Mouse (Mus musculus) 3134 (cell line): Measurements from ENCODE around the gene 2210407C18Rik.

Experiments
- DNase-seq: peaks from one replicate; pipeline ENCODE4 v3.0.0-alpha.2; 2011; ENCODE audit warnings: low spot score; ENCODE audit not compliant: insufficient read length; ENCODE audit errors: extremely low read depth

Gene 2210407C18Rik

GRCm38 (mm10) chr11:58602800-58603560, 12.9 kb downstream of the 2210407C18Rik start:
- DNase-seq, result no peak

DNA sequence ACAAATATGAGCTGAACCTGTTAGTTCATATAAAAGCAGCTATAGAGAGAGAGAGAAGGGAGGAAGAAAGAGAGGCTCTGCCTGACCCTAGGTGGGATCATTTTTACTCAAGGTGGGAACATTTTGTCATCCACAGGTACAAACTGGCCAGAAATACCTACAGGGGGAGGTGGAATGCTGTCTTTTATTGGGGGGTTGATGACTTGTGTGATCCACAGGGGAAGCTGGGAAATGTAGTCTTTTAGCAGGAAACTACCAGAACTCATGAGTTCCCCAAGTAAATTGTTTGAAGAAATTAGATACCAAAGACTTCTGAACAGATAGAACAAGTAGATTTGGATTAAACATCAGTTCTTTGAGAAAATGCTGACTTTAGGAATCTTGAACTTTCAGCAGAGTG, 13.8 kb downstream of the 2210407C18Rik start:
- no peak for DNase-seq

DNA sequence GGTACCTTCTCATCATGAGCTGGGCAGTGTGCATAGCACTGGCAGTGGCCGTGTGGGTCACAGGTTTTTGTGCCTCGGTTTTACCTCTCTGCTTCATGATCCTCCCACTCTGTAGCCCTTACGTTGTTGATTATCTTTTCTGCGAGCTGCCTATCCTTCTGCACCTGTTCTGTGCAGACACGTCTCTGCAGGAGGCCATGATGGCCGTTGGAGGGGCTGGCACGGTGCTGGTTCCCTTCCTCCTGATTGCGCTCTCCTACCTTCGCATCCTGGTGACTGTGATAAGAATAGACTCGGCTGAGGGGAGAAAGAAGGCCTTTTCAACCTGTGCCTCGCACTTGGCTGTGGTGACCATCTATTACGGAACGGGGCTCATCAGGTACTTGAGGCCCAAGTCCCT, 18.0 kb downstream of the 2210407C18Rik start:
- DNase-seq, result no peak

GRCm38 (mm10) chr11:58594814-58595213, 21.1 kb downstream of the 2210407C18Rik start, which contains the start of gene Olfr324:
Olfr324 (plus strand) TSS chr11:58595114.
- no peak for DNase-seq

DNA sequence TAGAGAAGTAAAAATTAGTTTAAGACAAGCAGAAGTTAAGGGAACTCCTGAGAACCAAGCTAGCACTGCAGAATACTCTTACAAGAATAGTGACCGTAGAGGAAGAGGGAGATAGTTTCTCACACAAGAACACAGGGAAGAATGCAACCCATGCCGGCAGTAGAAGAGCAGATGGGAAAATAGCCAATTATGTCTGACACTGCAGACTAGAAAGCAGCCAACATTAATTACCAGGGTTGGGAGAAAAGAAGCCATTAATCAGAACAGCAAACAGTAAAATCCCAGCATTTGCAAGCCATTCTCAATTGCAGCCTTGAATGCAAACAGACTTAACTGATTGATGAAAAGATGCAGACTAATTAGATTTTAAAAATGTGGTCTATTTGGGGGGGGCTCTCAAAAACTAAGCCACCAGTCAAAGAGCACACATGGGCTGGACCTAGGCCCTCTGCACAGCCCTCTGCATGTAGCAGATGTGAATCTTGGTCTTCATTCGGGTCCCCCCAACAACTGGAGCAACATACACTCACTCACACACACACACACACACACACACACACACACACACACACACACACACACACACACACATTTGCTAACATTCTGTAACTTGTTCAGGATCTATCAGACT, 27.1 kb downstream of the 2210407C18Rik start:
- no peak for DNase-seq

- no peak for DNase-seq
Observed at GRCm38 (mm10) chr11:58587898-58588348, 28.0 kb downstream of the 2210407C18Rik start.

DNA sequence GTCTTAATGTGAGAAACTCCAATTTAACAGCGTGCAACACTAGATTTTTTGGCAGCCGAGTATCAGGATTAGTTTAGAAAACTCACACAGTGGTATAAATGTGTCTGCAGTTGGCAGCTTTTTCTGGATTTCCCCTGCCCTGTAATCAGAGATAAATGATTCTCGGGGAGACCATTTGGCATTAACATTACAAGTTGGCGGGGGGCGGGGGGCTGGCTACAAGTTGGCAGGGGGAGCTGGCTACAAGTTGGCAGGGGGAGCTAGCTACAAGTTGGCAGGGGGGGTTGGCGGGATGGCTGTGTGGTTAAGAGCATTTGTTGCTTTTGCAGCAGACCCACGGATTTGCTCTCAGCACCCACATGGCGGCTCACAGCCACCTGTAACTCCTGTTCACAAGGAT, 37.2 kb downstream of the 2210407C18Rik start:
- no peak for DNase-seq

- no peak for DNase-seq
Observed at GRCm38 (mm10) chr11:58577430-58577829, 38.4 kb downstream of the 2210407C18Rik start, which contains the start of gene Olfr325. Olfr325 (plus strand) TSS chr11:58577730.

- no peak for DNase-seq
Observed at GRCm38 (mm10) chr11:58570405-58570804, 45.5 kb downstream of the 2210407C18Rik start, which contains the start of gene Olfr224. Olfr224 (minus strand) TSS chr11:58570553.
